Mouse (Mus musculus): ENCODE measurements around the gene Gm3526. TPM values are rescaled to one million over a fixed set of nuclear protein-coding genes. Genes with fewer than 3 reads are reported as not detected.

Gene Gm3526
- not detected for polyA plus RNA-seq (2014; fragmentation: Illumina TruSeq; extraction: RNeasy Lipid Tissue Mini Kit (QIAGEN cat#74804))

DNA sequence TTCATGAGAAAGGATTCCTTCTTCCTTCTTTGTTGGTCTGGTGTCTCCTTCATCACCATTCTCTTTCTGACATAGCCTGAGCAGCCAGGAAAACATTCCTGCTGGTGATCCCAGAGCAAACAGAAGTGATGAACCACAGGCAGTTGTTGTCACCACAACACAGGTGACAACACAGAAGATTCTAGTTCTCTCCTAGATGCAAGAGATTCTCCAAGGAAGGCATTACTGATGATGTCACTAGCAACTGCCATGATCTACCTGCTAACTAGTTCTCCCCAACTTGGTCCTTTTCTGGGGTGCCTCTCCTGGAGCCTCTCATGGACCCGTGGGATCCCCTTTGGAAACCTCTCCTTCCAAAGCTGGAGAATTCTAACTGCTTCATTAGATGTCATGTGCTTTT, at the start of gene Gm3526:
Gm3526 (minus strand) TSS at position 101 of the 400 bp plus-strand sequence.

Other genes with a start within 250 kb of the Gm3526 start
- not detected for gene Gm3298, start 244.7 kb downstream of the Gm3526 start, polyA plus RNA-seq (2014; fragmentation: Illumina TruSeq; extraction: RNeasy Lipid Tissue Mini Kit (QIAGEN cat#74804))
- gene 4930555G01Rik, start 210.0 kb downstream of the Gm3526 start, polyA plus RNA-seq (2014; fragmentation: Illumina TruSeq; extraction: RNeasy Lipid Tissue Mini Kit (QIAGEN cat#74804)): not detected
- gene Gm8281, start 189.5 kb downstream of the Gm3526 start, polyA plus RNA-seq (2014; fragmentation: Illumina TruSeq; extraction: RNeasy Lipid Tissue Mini Kit (QIAGEN cat#74804)): 0.37 TPM
- gene Gm8279, start 129.1 kb downstream of the Gm3526 start, polyA plus RNA-seq (2014; fragmentation: Illumina TruSeq; extraction: RNeasy Lipid Tissue Mini Kit (QIAGEN cat#74804)): not detected
- not detected for gene Gm3317, start 96.0 kb downstream of the Gm3526 start, polyA plus RNA-seq (2014; fragmentation: Illumina TruSeq; extraction: RNeasy Lipid Tissue Mini Kit (QIAGEN cat#74804))
- gene Gm8271, start 74.8 kb downstream of the Gm3526 start, polyA plus RNA-seq (2014; fragmentation: Illumina TruSeq; extraction: RNeasy Lipid Tissue Mini Kit (QIAGEN cat#74804)): not detected
- not detected for gene Gm3542, start 74.3 kb upstream of the Gm3526 start, polyA plus RNA-seq (2014; fragmentation: Illumina TruSeq; extraction: RNeasy Lipid Tissue Mini Kit (QIAGEN cat#74804))
- not detected for gene Gm3500, start 128.5 kb upstream of the Gm3526 start, polyA plus RNA-seq (2014; fragmentation: Illumina TruSeq; extraction: RNeasy Lipid Tissue Mini Kit (QIAGEN cat#74804))
- gene Gm3194, start 194.9 kb upstream of the Gm3526 start, polyA plus RNA-seq (2014; fragmentation: Illumina TruSeq; extraction: RNeasy Lipid Tissue Mini Kit (QIAGEN cat#74804)): 0.26 TPM
- not detected for gene Gm8246, start 217.2 kb upstream of the Gm3526 start, polyA plus RNA-seq (2014; fragmentation: Illumina TruSeq; extraction: RNeasy Lipid Tissue Mini Kit (QIAGEN cat#74804))
- not detected for gene Gm3187, start 223.6 kb upstream of the Gm3526 start, polyA plus RNA-seq (2014; fragmentation: Illumina TruSeq; extraction: RNeasy Lipid Tissue Mini Kit (QIAGEN cat#74804))
- not detected for gene Gm3488, start 241.1 kb upstream of the Gm3526 start, polyA plus RNA-seq (2014; fragmentation: Illumina TruSeq; extraction: RNeasy Lipid Tissue Mini Kit (QIAGEN cat#74804))

Measured in ovary, adult 10 weeks (tissue).